ENCODE assay signal across 13 mouse cellular contexts in genomic region chr1:185275976-185276375, GRCm38 (mm10).
"Had no signal": no experiment of that assay in that cellular context is flagged by ENCODE, and none has a peak within 500 bp of the region (broad histone marks: within the 10 kb centered on the region; RNA-seq: fewer than 3 reads in every experiment).

No protein-coding gene starts in this region.

- H3K9me3 ChIP-seq: liver, embryonic 15.5 days; midbrain, embryonic 15.5 days had no signal

- H3K27me3 ChIP-seq: limb, embryonic 13.5 days; liver, embryonic 15.5 days; megakaryocyte, embryonic 14.5 days; midbrain, embryonic 15.5 days; neural tube, embryonic 12.5 days had no signal

- DNase-seq: kidney, postnatal 36 days; lung, embryonic 14.5 days; lung, postnatal 10 days; lung, postnatal 4 days; thymus, postnatal 4 days had no signal

- H3K9ac ChIP-seq: limb, embryonic 13.5 days; liver, embryonic 15.5 days; lung, embryonic 14.5 days; midbrain, embryonic 15.5 days; neural tube, embryonic 12.5 days had no signal

- H3K4me3 ChIP-seq: layer of hippocampus, adult 2 months; limb, embryonic 13.5 days; liver, embryonic 15.5 days; megakaryocyte, embryonic 14.5 days; midbrain, embryonic 15.5 days; neural tube, embryonic 12.5 days had no signal

- H3K4me2 ChIP-seq: limb, embryonic 13.5 days; liver, embryonic 15.5 days; lung, embryonic 14.5 days; midbrain, embryonic 11.5 days; midbrain, embryonic 15.5 days; neural tube, embryonic 12.5 days had no signal

- H3K27ac ChIP-seq: layer of hippocampus, adult 2 months; limb, embryonic 13.5 days; liver, embryonic 15.5 days; midbrain, embryonic 15.5 days; neural tube, embryonic 12.5 days; stomach, postnatal 0 days had no signal

- H3K4me1 ChIP-seq: limb, embryonic 13.5 days; liver, embryonic 15.5 days; midbrain, embryonic 15.5 days; neural tube, embryonic 12.5 days had no signal

- ATAC-seq: midbrain, embryonic 15.5 days had no signal
